Mouse (Mus musculus): ENCODE data around the gene Ppp1r15b. TPM values are rescaled to one million over a fixed set of nuclear protein-coding genes. Genes with fewer than 3 reads are reported as not detected.

Ppp1r15b gene
- polyA plus RNA-seq (2015; fragmentation: Nextera tagmentation; extraction: Ambion mirVana), result 20.7 and 22.3 TPM in 2 replicates

DNA sequence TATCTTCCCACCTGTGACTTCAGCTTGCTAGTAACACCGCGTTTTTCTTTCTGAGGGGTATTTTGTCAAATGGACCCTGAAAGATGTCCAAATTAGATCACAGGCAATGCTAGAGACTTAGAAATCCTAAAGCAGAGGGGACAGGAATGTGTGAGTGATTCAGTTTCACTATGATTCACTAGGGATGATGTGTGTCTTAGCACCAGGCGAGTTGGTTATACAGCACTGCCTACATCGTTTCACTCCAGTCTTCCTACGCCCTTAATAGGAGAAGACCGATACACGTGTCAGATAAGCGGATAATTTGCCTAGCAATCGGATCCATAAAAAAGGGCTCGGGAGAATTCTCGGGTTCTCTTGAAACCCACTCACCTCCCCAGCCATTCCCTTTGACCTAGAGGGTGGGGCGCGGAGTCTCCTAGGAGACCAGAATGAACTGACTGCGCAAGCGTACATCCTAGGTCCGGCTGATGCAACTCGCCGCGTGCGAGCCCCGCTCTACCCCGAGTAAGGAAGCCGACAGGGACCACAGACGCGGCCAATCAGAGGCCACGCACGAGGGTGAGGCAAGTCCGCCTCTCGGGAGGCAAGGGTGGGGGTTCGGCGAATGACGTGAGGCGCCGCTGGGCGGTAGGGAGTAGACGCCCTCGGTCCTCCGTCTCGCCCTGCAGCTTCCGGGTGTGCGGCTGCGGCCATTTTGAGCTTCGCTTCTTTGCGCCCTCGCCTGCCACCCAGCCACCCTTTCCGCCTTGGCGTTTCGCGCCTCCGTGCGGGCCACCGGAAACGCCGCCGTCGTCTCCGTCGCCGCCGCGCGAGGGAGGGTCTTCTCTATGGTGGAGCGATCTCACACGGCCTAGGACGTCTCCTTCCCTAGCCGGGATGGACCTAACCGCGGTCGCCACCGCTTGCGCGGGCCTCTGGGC is at the start of gene Ppp1r15b:
Gene Ppp1r15b (plus strand): TSS at position 506 of the 923 bp plus-strand sequence.
- peak within 1 kb of the TSS; percentile 96 for H3K4me2 ChIP-seq (replicated peaks; ENCODE audit: low read depth)
- H3K9me3 ChIP-seq (ENCODE audit: control insufficient read depth, low read length), result no peaks in the 10 kb centered on the region
- under 1% methylated on average over 71 of the region's 72 CpGs for WGBS
- DNase-seq (ENCODE audit: low spot score) (peak; percentile 99), ATAC-seq (ENCODE audit: low FRiP score, low TSS enrichment) (peak; percentile 99)
- H3K27me3 ChIP-seq (ENCODE audit: control insufficient read depth, insufficient read depth, low read length), result no peaks in the 10 kb centered on the region
- no peak; the same call in 1 of the 2 replicates for TF ChIP-seq CTCF (IDR thresholded peaks at IDR 0.05; ENCODE audit: low read depth)
- peak; percentile 27 for TF ChIP-seq EP300 (optimal IDR thresholded peaks at IDR 0.05)
- no peaks in the 10 kb centered on the region for H3K36me3 ChIP-seq (ENCODE audit: control insufficient read depth, insufficient read depth, low read length)
- peak within 1 kb of the TSS; percentile 99 for H3K27ac ChIP-seq (replicated peaks)
- H3K4me1 ChIP-seq (replicated peaks; ENCODE audit: control insufficient read depth, insufficient read depth), result no peaks in the 10 kb centered on the region
- peak within 1 kb of the TSS; percentile 99 for H3K9ac ChIP-seq (ENCODE audit: low read length)
- H3K4me3 ChIP-seq (ENCODE audit: low read depth, low read length), result peak within 1 kb of the TSS; percentile 99

DNA sequence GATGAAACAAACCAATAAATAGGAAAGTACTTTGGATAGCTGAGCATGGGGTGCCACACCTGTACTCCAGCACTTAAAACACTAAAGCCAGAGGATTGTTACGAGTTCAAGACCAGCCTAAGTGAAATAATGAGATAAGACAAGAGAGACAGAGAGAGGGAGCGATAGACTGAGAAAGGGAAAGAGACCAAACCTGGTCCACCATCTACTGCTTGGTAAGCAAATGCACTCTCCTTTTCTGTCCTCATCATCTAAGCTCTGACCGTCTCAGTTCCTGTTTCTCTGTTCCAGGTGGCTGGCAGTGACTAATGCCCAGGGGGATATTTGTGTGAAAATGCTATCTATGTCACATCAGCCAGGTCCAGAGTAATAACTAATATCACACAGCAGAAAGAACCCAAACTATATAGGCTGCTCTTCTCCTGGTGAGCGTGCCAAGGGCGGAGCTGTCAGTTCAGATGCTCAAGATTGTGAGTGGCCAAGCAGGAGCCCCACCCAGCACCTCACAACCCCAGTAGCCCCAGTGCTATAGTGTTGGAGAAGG is 47.9 kb upstream of the Ppp1r15b start:
- no peak overlapping the region for H3K27ac ChIP-seq (replicated peaks)
- H3K4me3 ChIP-seq (ENCODE audit: low read depth, low read length), result no peak overlapping the region
- no peaks in the 10 kb centered on the region for H3K27me3 ChIP-seq (ENCODE audit: control insufficient read depth, insufficient read depth, low read length)
- no peaks in the 10 kb centered on the region for H3K9me3 ChIP-seq (ENCODE audit: control insufficient read depth, low read length)
- no peak overlapping the region for H3K4me2 ChIP-seq (replicated peaks; ENCODE audit: low read depth)
- ATAC-seq (ENCODE audit: low FRiP score, low TSS enrichment), result no peak
- H3K9ac ChIP-seq (ENCODE audit: low read length), result no peak overlapping the region
- 80% methylated on average over 5 of the region's 5 CpGs for WGBS
- peaks cover 2% of the 10 kb centered on the region; the same call in 1 of the 2 replicates for H3K4me1 ChIP-seq (replicated peaks; ENCODE audit: control insufficient read depth, insufficient read depth)
- peaks cover 3% of the 10 kb centered on the region; the same call in 1 of the 2 replicates for H3K36me3 ChIP-seq (ENCODE audit: control insufficient read depth, insufficient read depth, low read length)
- peak; percentile 41 for DNase-seq (ENCODE audit: low spot score)
- TF ChIP-seq CTCF (IDR thresholded peaks at IDR 0.05; ENCODE audit: low read depth) (no peak), EP300 (optimal IDR thresholded peaks at IDR 0.05) (no peak)

DNA sequence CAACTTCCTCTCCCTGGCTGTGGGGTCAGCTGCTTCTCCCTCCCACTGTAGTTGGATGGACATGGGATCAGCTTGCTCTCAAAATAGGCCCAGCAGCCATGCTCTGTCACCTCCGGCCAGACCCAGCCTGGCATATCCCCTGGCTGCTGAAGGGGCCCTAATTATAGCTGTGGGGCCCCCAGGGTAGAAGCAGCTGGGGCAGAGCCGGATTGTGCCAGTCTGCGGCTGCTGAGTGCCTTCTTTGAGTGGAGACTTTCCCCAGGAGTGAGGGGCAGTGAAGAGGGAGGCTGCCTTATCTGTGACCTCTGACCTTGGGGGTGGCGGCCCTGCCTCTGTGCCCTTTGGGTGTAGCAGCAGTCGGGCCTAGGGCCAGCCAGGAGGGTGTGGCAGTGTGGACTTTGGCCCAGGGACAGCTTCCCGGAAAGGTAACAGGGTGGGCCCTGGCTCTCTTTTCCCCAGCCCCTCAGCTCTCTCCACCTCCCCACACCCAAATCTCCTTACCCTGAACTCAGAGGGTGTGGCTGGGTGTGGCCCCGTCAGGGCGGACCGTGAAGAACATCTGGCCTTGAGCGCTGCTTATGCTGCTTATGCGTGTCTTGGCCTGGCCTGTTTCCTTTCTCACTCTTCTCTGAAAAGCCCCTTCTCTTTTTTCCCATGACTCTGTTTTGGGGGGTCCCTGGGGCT is 46.9 kb upstream of the Ppp1r15b start:
- peak; percentile 90 for DNase-seq (ENCODE audit: low spot score)
- peak; percentile 91 for ATAC-seq (ENCODE audit: low FRiP score, low TSS enrichment)
- H3K9me3 ChIP-seq (ENCODE audit: control insufficient read depth, low read length), result no peaks in the 10 kb centered on the region
- no peak overlapping the region for H3K4me2 ChIP-seq (replicated peaks; ENCODE audit: low read depth)
- WGBS, result 33% methylated on average over 11 of the region's 11 CpGs
- H3K27ac ChIP-seq (replicated peaks), result peak overlapping the region; percentile 78
- no peak for TF ChIP-seq EP300 (optimal IDR thresholded peaks at IDR 0.05)
- TF ChIP-seq CTCF (IDR thresholded peaks at IDR 0.05; ENCODE audit: low read depth), result no peak
- H3K36me3 ChIP-seq (ENCODE audit: control insufficient read depth, insufficient read depth, low read length), result peaks cover 6% of the 10 kb centered on the region; the same call in 1 of the 2 replicates
- H3K27me3 ChIP-seq (ENCODE audit: control insufficient read depth, insufficient read depth, low read length), result no peaks in the 10 kb centered on the region
- H3K9ac ChIP-seq (ENCODE audit: low read length), result 0 out of 2 replicates have a peak overlapping the region, but pooled peaks have one; percentile 8
- no peak overlapping the region for H3K4me3 ChIP-seq (ENCODE audit: low read depth, low read length)
- peaks cover 2% of the 10 kb centered on the region; the same call in 1 of the 2 replicates for H3K4me1 ChIP-seq (replicated peaks; ENCODE audit: control insufficient read depth, insufficient read depth)

DNA sequence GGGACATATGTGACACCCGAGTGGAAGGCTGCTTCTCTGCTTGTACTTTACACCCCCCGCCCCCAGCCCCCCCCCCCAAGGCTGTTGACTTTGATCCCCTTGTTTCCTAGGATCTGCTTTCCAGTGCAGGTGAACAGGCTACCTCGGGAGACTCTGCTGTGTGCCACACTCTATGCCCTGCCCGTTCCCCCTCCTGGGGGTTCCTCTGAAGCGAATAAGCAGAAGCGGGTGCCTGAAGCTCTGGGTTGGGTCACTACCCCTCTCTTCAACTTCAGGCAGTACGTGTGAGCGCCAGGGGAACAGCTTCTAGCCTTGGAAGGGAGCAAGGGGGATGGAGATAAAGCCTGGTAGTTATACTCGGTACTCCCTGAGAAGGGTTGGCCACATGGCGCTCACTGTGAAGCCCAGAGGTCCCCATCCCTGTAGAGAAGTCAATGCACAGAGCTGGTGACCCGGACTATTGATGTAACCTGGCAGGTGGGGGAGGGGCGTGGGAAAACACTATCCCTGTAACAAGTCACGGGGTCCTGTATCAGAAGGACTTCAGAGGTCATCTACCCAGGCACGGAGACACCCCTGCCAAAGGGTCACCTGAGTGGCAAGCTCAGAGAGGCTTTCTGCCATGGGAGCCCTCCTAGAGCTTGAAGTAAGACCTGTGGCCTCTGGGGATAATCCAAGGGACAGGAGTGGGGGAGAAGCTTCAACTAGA is 46.1 kb upstream of the Ppp1r15b start:
- peaks cover 8% of the 10 kb centered on the region for H3K36me3 ChIP-seq (ENCODE audit: control insufficient read depth, insufficient read depth, low read length)
- no peaks in the 10 kb centered on the region for H3K9me3 ChIP-seq (ENCODE audit: control insufficient read depth, low read length)
- H3K4me1 ChIP-seq (replicated peaks; ENCODE audit: control insufficient read depth, insufficient read depth), result peaks cover 2% of the 10 kb centered on the region; the same call in 1 of the 2 replicates
- 71% methylated on average over 14 of the region's 14 CpGs for WGBS
- no peak for TF ChIP-seq CTCF (IDR thresholded peaks at IDR 0.05; ENCODE audit: low read depth)
- TF ChIP-seq EP300 (optimal IDR thresholded peaks at IDR 0.05), result no peak
- DNase-seq (ENCODE audit: low spot score), result no peak
- H3K9ac ChIP-seq (ENCODE audit: low read length), result no peak overlapping the region
- no peaks in the 10 kb centered on the region for H3K27me3 ChIP-seq (ENCODE audit: control insufficient read depth, insufficient read depth, low read length)
- no peak overlapping the region for H3K4me3 ChIP-seq (ENCODE audit: low read depth, low read length)
- H3K4me2 ChIP-seq (replicated peaks; ENCODE audit: low read depth), result no peak overlapping the region
- peak; percentile 1; the same call in 1 of the 2 replicates for ATAC-seq (ENCODE audit: low FRiP score, low TSS enrichment)
- peak overlapping the region; percentile 78 for H3K27ac ChIP-seq (replicated peaks)

DNA sequence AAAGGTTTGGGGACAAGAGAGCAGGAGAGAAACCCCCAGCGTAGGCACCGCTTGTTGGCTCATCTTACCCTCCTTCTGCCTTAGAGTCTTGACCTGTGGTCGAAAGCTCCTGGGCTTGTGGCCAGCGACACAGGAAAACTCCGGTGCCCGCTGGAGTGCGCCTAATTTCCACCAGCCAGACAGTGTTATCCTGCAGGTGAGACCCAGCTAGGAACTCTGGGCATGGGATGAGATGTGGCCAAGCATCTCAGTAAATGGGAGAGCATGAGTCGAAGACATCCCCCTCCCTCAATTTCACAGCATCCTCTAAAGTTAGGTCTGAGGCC is 45.6 kb upstream of the Ppp1r15b start:
- H3K27me3 ChIP-seq (ENCODE audit: control insufficient read depth, insufficient read depth, low read length), result no peaks in the 10 kb centered on the region
- ATAC-seq (ENCODE audit: low FRiP score, low TSS enrichment) (no peak), DNase-seq (ENCODE audit: low spot score) (no peak)
- H3K9me3 ChIP-seq (ENCODE audit: control insufficient read depth, low read length), result no peaks in the 10 kb centered on the region
- H3K4me1 ChIP-seq (replicated peaks; ENCODE audit: control insufficient read depth, insufficient read depth), result peaks cover 2% of the 10 kb centered on the region; the same call in 1 of the 2 replicates
- H3K27ac ChIP-seq (replicated peaks), result no peak overlapping the region
- no peak overlapping the region for H3K9ac ChIP-seq (ENCODE audit: low read length)
- H3K4me2 ChIP-seq (replicated peaks; ENCODE audit: low read depth), result no peak overlapping the region
- peaks cover 10% of the 10 kb centered on the region for H3K36me3 ChIP-seq (ENCODE audit: control insufficient read depth, insufficient read depth, low read length)
- 94% methylated on average over 8 of the region's 8 CpGs for WGBS
- no peak for TF ChIP-seq EP300 (optimal IDR thresholded peaks at IDR 0.05)
- no peak for TF ChIP-seq CTCF (IDR thresholded peaks at IDR 0.05; ENCODE audit: low read depth)
- H3K4me3 ChIP-seq (ENCODE audit: low read depth, low read length), result no peak overlapping the region
